Mouse (Mus musculus) G1E (cell line): ENCODE results near the gene Hrh1. TPM values are rescaled to one million over a fixed set of nuclear protein-coding genes. Genes with fewer than 3 reads are reported as not detected.
A peak's percentile ranks its signal among the peaks of the same experiment; 100 is the strongest.

Source experiments
- ATAC-seq: 2 replicates; pipeline ENCODE4 v1.8.0; 2016; ENCODE audit warnings: mild to moderate bottlenecking; ENCODE audit not compliant: insufficient number of reproducible peaks, poor library complexity, low FRiP score, severe bottlenecking; ENCODE audit errors: extremely low read depth
- DNase-seq: peaks from one replicate; pipeline ENCODE4 v3.0.0; 2012; ENCODE audit warnings: low spot score
- H3K27me3 ChIP-seq: 2 replicates; pipeline ENCODE4 v1.6.1; 2012; ENCODE audit warnings: mild to moderate bottlenecking, low read length, inconsistent platforms; ENCODE audit not compliant: insufficient read depth
- H3K36me3 ChIP-seq: replicated peaks from 2 replicates; pipeline ENCODE3; 2012; ENCODE audit warnings: mild to moderate bottlenecking, inconsistent platforms
- H3K4me1 ChIP-seq: 2 replicates; pipeline ENCODE4 v1.6.1; 2012; ENCODE audit warnings: low read depth, low read length, inconsistent platforms, mixed read lengths; ENCODE audit not compliant: insufficient read depth
- H3K4me3 ChIP-seq: 2 replicates; pipeline ENCODE4 v1.5.1; 2012; ENCODE audit warnings: low read depth, mild to moderate bottlenecking, inconsistent platforms, low read length, moderate library complexity, mixed read lengths
- H3K9me3 ChIP-seq: replicated peaks from 2 replicates; pipeline ENCODE4 v1.6.1; 2012; ENCODE audit warnings: inconsistent platforms
- CTCF ChIP-seq: IDR thresholded peaks from 2 replicates; pipeline ENCODE4 v1.5.1; 2012; ENCODE audit warnings: low read depth, low read length, inconsistent platforms, mixed read lengths
- GATA1 ChIP-seq: IDR thresholded peaks from 2 replicates; pipeline ENCODE4 v1.6.1; 2012; ENCODE audit warnings: borderline replicate concordance, low read length, inconsistent platforms, mixed read lengths
- GATA2 ChIP-seq: IDR thresholded peaks from 2 replicates; pipeline ENCODE4 v1.6.1; 2012; ENCODE audit warnings: low read depth, low read length, inconsistent platforms, borderline replicate concordance
- POLR2AphosphoS5 ChIP-seq: IDR thresholded peaks from 2 replicates; pipeline ENCODE4 v1.6.1; 2012; ENCODE audit warnings: low read depth, low read length, inconsistent platforms; ENCODE audit not compliant: insufficient replicate concordance
- TAL1 ChIP-seq: conservative IDR thresholded peaks from 2 replicates; pipeline ENCODE4 v1.6.1; 2012; ENCODE audit warnings: low read depth, low read length, inconsistent platforms, mixed read lengths
- polyA plus RNA-seq: library from polyadenylated mRNA; stranded (reverse); fragments of >175 nt; gene quantifications from 2 replicates; pipeline ENCODE4 v1.2.3, GENCODE M21; 2012
- total RNA-seq, 2 experiments: library from RNA; stranded (forward) in 1 of 2; stranded (reverse) in 1 of 2; fragments of 200-1000 nt in 1 of 2; fragments of >200 nt in 1 of 2; fragmentation: Nextera tagmentation in 1 of 2; gene quantifications; 2 replicates each; pipeline ENCODE4 v1.2.3; 2014 to 2017

The Hrh1 gene
- total and polyA plus RNA-seq, 3 experiments = 0.11 TPM; not detected in 2

- no peak for ATAC-seq
- H3K27me3 ChIP-seq = no peaks in the 10 kb centered on the region; the same call in 1 of the 2 replicates
- TF ChIP-seq GATA2 = no peak
- no peak for TF ChIP-seq GATA1
- TF ChIP-seq TAL1 = no peak
- no peak for TF ChIP-seq CTCF
- TF ChIP-seq POLR2AphosphoS5 = no peak
These were observed 10.5 kb downstream of the Hrh1 start for GRCm38 (mm10) chr6:114408278-114408677.

GRCm38 (mm10) chr6:114411913-114412312, 14.2 kb downstream of the Hrh1 start:
- Histone ChIP-seq H3K4me1 (no peaks in the 10 kb centered on the region), H3K36me3 (no peaks in the 10 kb centered on the region), H3K9me3 (peaks cover 95% of the 10 kb centered on the region), H3K27me3 (no peaks in the 10 kb centered on the region; the same call in 1 of the 2 replicates), H3K4me3 (no peak overlapping the region)
- DNase-seq = no peak
- no peak for ATAC-seq
- TF ChIP-seq GATA2 (no peak), POLR2AphosphoS5 (no peak), CTCF (no peak), GATA1 (no peak), TAL1 (no peak)

More at GRCm38 (mm10) chr6:114408278-114408677, 10.5 kb downstream of the Hrh1 start:
- no peak for DNase-seq
- H3K4me3 ChIP-seq = peak overlapping the region; percentile 20; the same call in 1 of the 2 replicates
- H3K4me1 ChIP-seq = no peaks in the 10 kb centered on the region
- H3K36me3 ChIP-seq = no peaks in the 10 kb centered on the region
- H3K9me3 ChIP-seq = peaks cover 96% of the 10 kb centered on the region

- ATAC-seq (no peak), DNase-seq (no peak)
- Histone ChIP-seq H3K4me3 (no peak overlapping the region), H3K9me3 (peaks cover 91% of the 10 kb centered on the region), H3K27me3 (no peaks in the 10 kb centered on the region), H3K4me1 (no peaks in the 10 kb centered on the region), H3K36me3 (no peaks in the 10 kb centered on the region)
- TF ChIP-seq POLR2AphosphoS5 (no peak), GATA2 (no peak), TAL1 (no peak), GATA1 (no peak), CTCF (no peak)
These were observed 16.8 kb downstream of the Hrh1 start for GRCm38 (mm10) chr6:114414510-114414909.

- no peak for ATAC-seq
- Histone ChIP-seq H3K4me3 (no peak overlapping the region), H3K9me3 (peaks cover 92% of the 10 kb centered on the region), H3K36me3 (no peaks in the 10 kb centered on the region), H3K4me1 (no peaks in the 10 kb centered on the region), H3K27me3 (no peaks in the 10 kb centered on the region)
- no peak for TF ChIP-seq CTCF
- no peak for TF ChIP-seq TAL1
- no peak for DNase-seq
These were observed 20.3 kb downstream of the Hrh1 start for GRCm38 (mm10) chr6:114418037-114418436.

- H3K4me3 ChIP-seq = no peak overlapping the region
- ATAC-seq = no peak
- no peaks in the 10 kb centered on the region for H3K36me3 ChIP-seq
- no peaks in the 10 kb centered on the region for H3K27me3 ChIP-seq
- H3K4me1 ChIP-seq = no peaks in the 10 kb centered on the region
- H3K9me3 ChIP-seq = peaks cover 93% of the 10 kb centered on the region
- DNase-seq = no peak
- no peak for TF ChIP-seq CTCF
These were observed 23.3 kb downstream of the Hrh1 start for GRCm38 (mm10) chr6:114421061-114421460.

GRCm38 (mm10) chr6:114423051-114423676, 25.4 kb downstream of the Hrh1 start:
- no peaks in the 10 kb centered on the region for H3K27me3 ChIP-seq
- H3K4me1 ChIP-seq = no peaks in the 10 kb centered on the region
- TF ChIP-seq GATA2 (no peak), CTCF (no peak), GATA1 (no peak), TAL1 (no peak), POLR2AphosphoS5 (no peak)
- H3K9me3 ChIP-seq = peaks cover 88% of the 10 kb centered on the region
- no peak overlapping the region for H3K4me3 ChIP-seq
- H3K36me3 ChIP-seq = no peaks in the 10 kb centered on the region
- DNase-seq (no peak), ATAC-seq (no peak)

GRCm38 (mm10) chr6:114425343-114425742, 27.6 kb downstream of the Hrh1 start:
- no peaks in the 10 kb centered on the region for H3K27me3 ChIP-seq
- no peak overlapping the region for H3K4me3 ChIP-seq
- no peak for ATAC-seq
- no peaks in the 10 kb centered on the region for H3K36me3 ChIP-seq
- H3K9me3 ChIP-seq = peaks cover 83% of the 10 kb centered on the region
- TF ChIP-seq POLR2AphosphoS5 = no peak
- TF ChIP-seq TAL1 = no peak
- no peak for TF ChIP-seq GATA2
- no peak for TF ChIP-seq GATA1
- no peak for TF ChIP-seq CTCF
- DNase-seq = no peak
- no peaks in the 10 kb centered on the region for H3K4me1 ChIP-seq
